17 mouse cellular contexts compared by ENCODE assay signal in the genomic region with DNA sequence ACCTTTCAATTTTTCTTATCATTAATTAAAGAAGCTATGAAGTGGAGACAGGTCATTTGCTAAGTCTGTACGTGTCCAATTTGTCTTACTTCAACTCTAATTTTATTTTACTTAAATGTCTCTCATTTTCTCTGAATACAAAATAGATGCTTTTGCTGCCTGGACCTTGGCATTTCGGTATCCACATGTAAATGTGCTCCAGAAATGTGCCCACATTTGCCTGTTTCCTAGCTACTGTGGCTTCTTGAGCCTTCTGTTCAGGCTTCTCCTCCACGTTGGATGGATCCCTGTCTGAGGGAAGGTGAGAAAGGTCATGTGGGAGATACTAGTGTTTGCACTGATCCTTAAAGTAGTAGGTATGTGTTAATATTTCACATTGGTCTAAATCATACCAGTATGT.
A peak's percentile ranks its signal among the peaks of the same experiment; 100 is the strongest.
DNase-seq lines count a peak whose midpoint lies in the region; ATAC-seq and TF ChIP-seq lines count a peak whose summit lies in the region.
"Had no signal": no experiment of that assay in that cellular context is flagged by ENCODE, and none has a peak within 500 bp of the region (broad histone marks: within the 10 kb centered on the region; RNA-seq: fewer than 3 reads in every experiment).

No protein-coding gene starts in this region.

- no peak for TF ChIP-seq EP300 in heart, postnatal 0 days (IDR thresholded peaks at IDR 0.05; ENCODE audit: low read depth)

- no peak for DNase-seq in forebrain, embryonic 10.5 days (ENCODE audit: extremely low spot score, low spot score)
- no peak for DNase-seq in heart, postnatal 0 days (ENCODE audit: low spot score)
- no peak for DNase-seq in heart, adult 11 months
- DNase-seq in midbrain, embryonic 10.5 days (ENCODE audit: low spot score): no peak
- DNase-seq: cerebellum, adult 11-12 months; cerebellum, adult 9-10 months; cerebellum, postnatal 25 days; gastrocnemius, postnatal 14 days; heart, postnatal 36 days had no signal

- H3K4me1 ChIP-seq in forebrain, embryonic 10.5 days: peaks cover 39% of the 10 kb centered on the region
- peaks cover 12% of the 10 kb centered on the region for H3K4me1 ChIP-seq in forebrain, embryonic 13.5 days
- peaks cover 19% of the 10 kb centered on the region for H3K4me1 ChIP-seq in heart, postnatal 0 days (ENCODE audit: control insufficient read depth, insufficient read depth)
- H3K4me1 ChIP-seq in midbrain, embryonic 10.5 days: peaks cover 25% of the 10 kb centered on the region
- 0 out of 2 replicates have a peak, but pooled peaks cover 2% of the 10 kb centered on the region for H3K4me1 ChIP-seq in midbrain, embryonic 16.5 days (ENCODE audit: control insufficient read depth, insufficient read depth, low read length)
- H3K4me1 ChIP-seq: hindbrain, embryonic 15.5 days had no signal

- no peak overlapping the region for H3K4me3 ChIP-seq in forebrain, embryonic 10.5 days
- H3K4me3 ChIP-seq in forebrain, embryonic 13.5 days: no peak overlapping the region
- no peak overlapping the region for H3K4me3 ChIP-seq in heart, postnatal 0 days (ENCODE audit: low read depth, low read length)
- H3K4me3 ChIP-seq in midbrain, embryonic 10.5 days: no peak overlapping the region
- H3K4me3 ChIP-seq in midbrain, embryonic 16.5 days (ENCODE audit: low read depth, low read length): no peak overlapping the region
- H3K4me3 ChIP-seq: forebrain, embryonic 15.5 days; hindbrain, embryonic 15.5 days had no signal

- H3K27ac ChIP-seq in forebrain, embryonic 10.5 days: 0 out of 2 replicates have a peak overlapping the region, but pooled peaks have one; percentile 6
- H3K27ac ChIP-seq in forebrain, embryonic 13.5 days: no peak overlapping the region
- 0 out of 2 replicates have a peak overlapping the region, but pooled peaks have one; percentile 20 for H3K27ac ChIP-seq in heart, postnatal 0 days (ENCODE audit: low read depth)
- H3K27ac ChIP-seq in midbrain, embryonic 10.5 days (replicated peaks): 0 out of 2 replicates have a peak overlapping the region, but pooled peaks have one; percentile 23
- no peak overlapping the region for H3K27ac ChIP-seq in midbrain, embryonic 16.5 days (ENCODE audit: low read length)
- H3K27ac ChIP-seq: forebrain, embryonic 15.5 days; hindbrain, embryonic 15.5 days had no signal

- H3K9me3 ChIP-seq in forebrain, embryonic 10.5 days: no peaks in the 10 kb centered on the region
- no peaks in the 10 kb centered on the region for H3K9me3 ChIP-seq in forebrain, embryonic 13.5 days (replicated peaks)
- no peaks in the 10 kb centered on the region for H3K9me3 ChIP-seq in heart, postnatal 0 days (replicated peaks; ENCODE audit: control insufficient read depth, low read length)
- no peaks in the 10 kb centered on the region for H3K9me3 ChIP-seq in midbrain, embryonic 10.5 days (replicated peaks)
- H3K9me3 ChIP-seq in midbrain, embryonic 16.5 days (replicated peaks; ENCODE audit: control insufficient read depth, low read length, poor library complexity, severe bottlenecking): no peaks in the 10 kb centered on the region
- H3K9me3 ChIP-seq: forebrain, embryonic 15.5 days; hindbrain, embryonic 15.5 days had no signal

- TF ChIP-seq CTCF in heart, postnatal 0 days (IDR thresholded peaks at IDR 0.05; ENCODE audit: low read depth): no peak

- no peaks in the 10 kb centered on the region for H3K36me3 ChIP-seq in forebrain, embryonic 10.5 days (replicated peaks)
- no peaks in the 10 kb centered on the region for H3K36me3 ChIP-seq in forebrain, embryonic 13.5 days (ENCODE audit: poor library complexity, severe bottlenecking)
- no peaks in the 10 kb centered on the region for H3K36me3 ChIP-seq in heart, postnatal 0 days (replicated peaks; ENCODE audit: control insufficient read depth, insufficient read depth, low read length)
- H3K36me3 ChIP-seq in midbrain, embryonic 10.5 days: no peaks in the 10 kb centered on the region
- H3K36me3 ChIP-seq in midbrain, embryonic 16.5 days (ENCODE audit: control insufficient read depth, insufficient read depth, low read length): no peaks in the 10 kb centered on the region
- H3K36me3 ChIP-seq: forebrain, embryonic 15.5 days; hindbrain, embryonic 15.5 days had no signal

- no peaks in the 10 kb centered on the region for H3K27me3 ChIP-seq in forebrain, embryonic 10.5 days (ENCODE audit: poor library complexity, severe bottlenecking)
- H3K27me3 ChIP-seq in forebrain, embryonic 13.5 days: no peaks in the 10 kb centered on the region
- H3K27me3 ChIP-seq in heart, postnatal 0 days (ENCODE audit: control insufficient read depth, insufficient read depth, low read length): no peaks in the 10 kb centered on the region
- no peaks in the 10 kb centered on the region for H3K27me3 ChIP-seq in midbrain, embryonic 10.5 days (ENCODE audit: low read depth, poor library complexity, severe bottlenecking)
- H3K27me3 ChIP-seq in midbrain, embryonic 16.5 days (ENCODE audit: control insufficient read depth, insufficient read depth, low read depth, low read length): no peaks in the 10 kb centered on the region
- H3K27me3 ChIP-seq: CH12.LX; forebrain, embryonic 15.5 days; hindbrain, embryonic 15.5 days; Patski had no signal

- 73% methylated on average over 3 of the region's 3 CpGs for WGBS in forebrain, embryonic 10.5 days
- 68% methylated on average over 3 of the region's 3 CpGs for whole genome bisulfite sequencing in forebrain, embryonic 13.5 days
- WGBS in heart, postnatal 0 days: 61% methylated on average over 3 of the region's 3 CpGs
- 69% methylated on average over 3 of the region's 3 CpGs for WGBS in midbrain, embryonic 10.5 days
- 68% methylated on average over 3 of the region's 3 CpGs for WGBS in midbrain, embryonic 16.5 days

- no peak overlapping the region for H3K9ac ChIP-seq in forebrain, embryonic 13.5 days
- H3K9ac ChIP-seq in heart, postnatal 0 days (replicated peaks; ENCODE audit: low read depth, low read length): no peak overlapping the region
- H3K9ac ChIP-seq in midbrain, embryonic 16.5 days (ENCODE audit: low read depth, low read length): no peak overlapping the region
- H3K9ac ChIP-seq: forebrain, embryonic 15.5 days; hindbrain, embryonic 15.5 days had no signal

- no peak overlapping the region for H3K4me2 ChIP-seq in forebrain, embryonic 13.5 days
- H3K4me2 ChIP-seq in heart, postnatal 0 days (ENCODE audit: low read depth, low read length): no peak overlapping the region
- no peak overlapping the region for H3K4me2 ChIP-seq in midbrain, embryonic 16.5 days (ENCODE audit: low read length)
- H3K4me2 ChIP-seq: forebrain, embryonic 15.5 days; hindbrain, embryonic 15.5 days had no signal

- ATAC-seq in forebrain, embryonic 13.5 days: no peak
- ATAC-seq in heart, postnatal 0 days (ENCODE audit: insufficient read depth, low read depth): no peak
- no peak for ATAC-seq in midbrain, embryonic 16.5 days
- ATAC-seq in CD4-positive, CD25-positive, alpha-beta regulatory T cell, adult 4 months: no peak
- ATAC-seq: activated CD4-positive, CD25-positive, alpha-beta regulatory T cell, adult 4 months; forebrain, embryonic 15.5 days; Patski had no signal

Comparison
In these comparisons a context has a peak if more than half of its experiments do, and no peak if none do; other contexts are left out.
1. H3K27ac ChIP-seq: peak in forebrain, embryonic 10.5 days (single experiment), heart, postnatal 0 days (single experiment) and midbrain, embryonic 10.5 days (single experiment); none in forebrain, embryonic 13.5 days (single experiment) and midbrain, embryonic 16.5 days (single experiment).